Mouse (Mus musculus) small intestine, adult 2 months (tissue): ENCODE measurements at regions not wholly inside any gene's neighbourhood (a gene's known extent, or its start where the extent isn't known, plus 50 kb on each side); places are given as distances from the start of the nearest gene placed in this dataset.

Experiments used
- CTCF ChIP-seq: fragments of 200-500 bp; IDR thresholded peaks from 2 replicates; pipeline ENCODE4 v1.5.1; 2012; ENCODE audit warnings: low read depth, mild to moderate bottlenecking, control low read depth, inconsistent platforms, low read length, moderate library complexity, mixed read lengths; ENCODE audit not compliant: insufficient replicate concordance, insufficient read length; ENCODE audit errors: extremely low read depth
- POLR2A ChIP-seq: fragments of 200-500 bp; IDR thresholded peaks from 2 replicates; pipeline ENCODE4 v1.6.1; 2012; ENCODE audit warnings: low read depth, mild to moderate bottlenecking, control low read depth, inconsistent platforms, low read length, moderate library complexity

- TF ChIP-seq CTCF (no peak), POLR2A (no peak)
Measured at GRCm38 (mm10) chr13:60511628-60512027, 90.1 kb upstream of the Dapk1 start.
